In the genomic region with DNA sequence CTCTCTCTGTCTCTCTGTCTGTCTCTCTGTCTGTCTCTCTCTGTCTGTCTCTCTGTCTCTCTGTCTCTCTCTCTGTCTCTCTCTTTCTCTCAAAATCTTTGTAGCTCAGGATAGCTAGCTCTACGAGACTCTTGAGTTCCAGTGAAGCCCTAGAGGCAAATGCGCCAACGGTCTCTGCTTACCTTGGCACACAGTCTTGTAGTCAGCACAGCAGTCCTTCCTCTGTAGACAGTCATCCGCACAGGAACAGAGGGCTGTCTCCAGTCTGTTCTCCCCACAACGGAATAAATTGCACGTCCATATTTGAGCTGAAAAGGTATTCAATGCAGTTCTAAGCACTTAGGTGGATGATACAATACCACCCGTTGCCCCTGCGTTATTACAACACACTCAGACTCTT, we compare ENCODE assay signal across 18 mouse cellular contexts. TPM values are rescaled to one million over a fixed set of nuclear protein-coding genes. Genes with fewer than 3 reads are reported as not detected.
"Had no signal": no experiment of that assay in that cellular context is flagged by ENCODE, and none has a peak within 500 bp of the region (broad histone marks: within the 10 kb centered on the region; RNA-seq: fewer than 3 reads in every experiment).

No protein-coding gene starts in this region.

- DNase-seq: kidney, adult 11 months; kidney, adult 8-10 months; kidney, postnatal 10 days; kidney, postnatal 36 days; layer of hippocampus, postnatal 36 days; lung, adult 2 months; lung, postnatal 14 days; lung, postnatal 4 days; retina, postnatal 1 day; right cerebral cortex, postnatal 25 days; spleen, adult 18-20 months had no signal

- H3K9ac ChIP-seq: kidney, embryonic 15.5 days; midbrain, embryonic 12.5 days; neural tube, embryonic 13.5 days; stomach, embryonic 15.5 days had no signal

- H3K4me1 ChIP-seq: stomach, embryonic 15.5 days had no signal

- H3K36me3 ChIP-seq: kidney, embryonic 15.5 days; midbrain, embryonic 12.5 days; neural tube, embryonic 13.5 days; stomach, embryonic 15.5 days had no signal

- H3K27me3 ChIP-seq: kidney, embryonic 15.5 days; midbrain, embryonic 12.5 days; neural tube, embryonic 13.5 days; stomach, embryonic 15.5 days had no signal

- H3K9me3 ChIP-seq: kidney, embryonic 15.5 days; midbrain, embryonic 12.5 days; neural tube, embryonic 13.5 days; stomach, embryonic 15.5 days had no signal

- H3K4me2 ChIP-seq: kidney, embryonic 15.5 days; midbrain, embryonic 12.5 days; neural tube, embryonic 13.5 days; stomach, embryonic 15.5 days had no signal

- H3K27ac ChIP-seq: kidney, embryonic 15.5 days; left cerebral cortex, adult 2 months; midbrain, embryonic 12.5 days; neural tube, embryonic 13.5 days had no signal

- H3K4me3 ChIP-seq: kidney, embryonic 15.5 days; left cerebral cortex, adult 2 months; midbrain, embryonic 12.5 days; myocyte; neural tube, embryonic 13.5 days; stomach, embryonic 15.5 days had no signal

RNA-seq across cellular contexts. Expression of a gene that starts 18.0 kb away (rescaled TPM):
- total RNA-seq: monocyte, adult 5-6 weeks had no signal
